Mouse (Mus musculus) ES-E14 (cell line): ENCODE measurements at regions not wholly inside any gene's neighbourhood (a gene's known extent, or its start where the extent isn't known, plus 50 kb on each side); places are given as distances from the start of the nearest gene placed in this dataset.

Experiments
- DNase-seq: peaks from one replicate; pipeline ENCODE4 v3.0.0-alpha.2; 2013; ENCODE audit warnings: low read depth, low spot score
- H3K27ac ChIP-seq: 2 replicates; pipeline ENCODE4 v1.5.1; 2012; ENCODE audit warnings: low read depth, mild to moderate bottlenecking, low read length, moderate library complexity, mixed read lengths; ENCODE audit not compliant: poor library complexity, insufficient read depth, severe bottlenecking
- H3K36me3 ChIP-seq: 2 replicates; pipeline ENCODE4 v1.6.1; 2012; ENCODE audit warnings: mild to moderate bottlenecking, low read length, moderate library complexity, mixed read lengths; ENCODE audit not compliant: control insufficient read depth, poor library complexity, insufficient read depth, severe bottlenecking
- H3K4me1 ChIP-seq, 2 experiments: fragments of 150-350 bp in 1 of 2; sonication (generic) in 1 of 2; 2 replicates each; pipeline ENCODE4 v1.6.1; 2012; ENCODE audit warnings: low read length in 2 of 2, mild to moderate bottlenecking in 1 of 2, mixed read lengths in 1 of 2; ENCODE audit not compliant: control insufficient read depth in 2 of 2, insufficient read depth in 2 of 2, poor library complexity in 1 of 2
- H3K4me3 ChIP-seq, 2 experiments: fragments of 150-350 bp in 1 of 2; sonication (generic) in 1 of 2; 2 replicates each; pipeline ENCODE4 v1.5.1; 2012; ENCODE audit warnings: low read length in 2 of 2, low read depth in 1 of 2, mild to moderate bottlenecking in 1 of 2, mixed read lengths in 1 of 2; ENCODE audit not compliant: insufficient read depth in 1 of 2, poor library complexity in 1 of 2, severe bottlenecking in 1 of 2
- H3K9ac ChIP-seq: 2 replicates; pipeline ENCODE4 v1.6.1; 2012; ENCODE audit warnings: low read depth, mild to moderate bottlenecking, low read length, mixed read lengths; ENCODE audit not compliant: poor library complexity, insufficient read depth, severe bottlenecking
- H3K9me3 ChIP-seq: fragments of 150-350 bp; sonication (generic); 2 replicates; pipeline ENCODE4 v1.6.1; 2012; ENCODE audit warnings: low read depth, mild to moderate bottlenecking, low read length; ENCODE audit not compliant: control insufficient read depth, insufficient read depth
- CHD2 ChIP-seq: IDR thresholded peaks from 2 replicates; pipeline ENCODE4 v1.6.1; 2014; ENCODE audit warnings: mild to moderate bottlenecking, low read depth, low read length, inconsistent platforms
- HCFC1 ChIP-seq: IDR thresholded peaks from 2 replicates; pipeline ENCODE4 v1.6.1; 2012; ENCODE audit warnings: low read length, inconsistent platforms, borderline replicate concordance; ENCODE audit not compliant: insufficient read depth
- MAFK ChIP-seq: IDR thresholded peaks from 2 replicates; pipeline ENCODE4 v1.6.1; 2014; ENCODE audit warnings: mild to moderate bottlenecking, low read depth, low read length, inconsistent platforms; ENCODE audit not compliant: insufficient read depth
- ZC3H11A ChIP-seq: IDR thresholded peaks from 2 replicates; pipeline ENCODE4 v1.6.1; 2012; ENCODE audit warnings: low read depth, mild to moderate bottlenecking, inconsistent platforms, low read length, borderline replicate concordance
- ZNF384 ChIP-seq: IDR thresholded peaks from 2 replicates; pipeline ENCODE4 v1.6.1; 2012; ENCODE audit warnings: low read depth, low read length, inconsistent platforms
- in situ Hi-C, 2 experiments: fragments of 600-800 bp; cut with MboI; formaldehyde crosslinking; loops; one replicate each; pipeline ENCODE4 v1.15.1; 2025; ENCODE audit warnings: low sequenced_read_pairs in 2 of 2, inconsistent platforms in 1 of 2; ENCODE audit not compliant: unreplicated experiment in 2 of 2

DNA sequence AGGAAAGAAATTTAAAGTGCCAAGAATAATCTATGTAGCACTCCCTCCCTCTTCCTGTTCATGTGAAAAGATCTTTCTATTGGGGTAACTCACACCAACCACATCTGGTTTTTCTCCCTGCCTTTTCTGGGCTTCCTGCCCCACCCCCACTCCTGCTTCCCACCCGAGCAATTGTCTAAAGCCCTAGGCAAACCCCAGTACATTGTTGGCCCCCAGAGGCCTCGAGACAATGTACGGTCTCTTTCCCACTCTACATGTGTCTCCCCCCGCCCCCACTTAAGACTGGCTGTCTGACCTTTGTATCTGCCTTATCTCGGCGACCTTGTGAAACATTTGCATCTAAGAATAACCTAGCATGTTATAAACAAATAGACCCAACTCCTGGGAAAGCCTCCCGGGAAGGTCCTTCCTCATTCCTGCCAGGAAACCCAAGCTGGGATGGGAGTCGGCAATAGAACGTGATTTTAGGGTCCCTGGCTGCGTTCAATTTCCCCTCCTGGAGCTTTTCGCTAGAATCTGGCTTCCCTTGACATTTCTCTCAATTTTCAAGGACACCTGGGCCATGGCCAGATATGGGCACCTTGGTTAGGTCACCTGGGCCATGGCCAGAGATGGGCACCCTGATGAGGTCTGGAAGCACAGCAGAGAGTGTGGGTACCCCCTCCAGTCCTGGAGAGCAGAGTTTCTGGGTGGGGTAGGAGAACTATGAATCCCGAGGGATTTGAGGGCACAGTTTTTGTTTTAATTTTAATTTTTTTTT is 97.9 kb upstream of the Map4k3 start:
- Histone ChIP-seq H3K9ac (no peak overlapping the region), H3K9me3 (no peaks in the 10 kb centered on the region), H3K36me3 (no peaks in the 10 kb centered on the region), H3K27ac (no peak overlapping the region), H3K4me1 (peaks cover 2 to 9% of the 10 kb centered on the region in 2 experiments; a peak in 3 of 4 replicates), H3K4me3 (no peak overlapping the region)
- no peak for DNase-seq
- in situ Hi-C loops = no loop called here
- TF ChIP-seq HCFC1 (no peak), CHD2 (no peak), ZC3H11A (no peak), MAFK (no peak), ZNF384 (no peak)

DNA sequence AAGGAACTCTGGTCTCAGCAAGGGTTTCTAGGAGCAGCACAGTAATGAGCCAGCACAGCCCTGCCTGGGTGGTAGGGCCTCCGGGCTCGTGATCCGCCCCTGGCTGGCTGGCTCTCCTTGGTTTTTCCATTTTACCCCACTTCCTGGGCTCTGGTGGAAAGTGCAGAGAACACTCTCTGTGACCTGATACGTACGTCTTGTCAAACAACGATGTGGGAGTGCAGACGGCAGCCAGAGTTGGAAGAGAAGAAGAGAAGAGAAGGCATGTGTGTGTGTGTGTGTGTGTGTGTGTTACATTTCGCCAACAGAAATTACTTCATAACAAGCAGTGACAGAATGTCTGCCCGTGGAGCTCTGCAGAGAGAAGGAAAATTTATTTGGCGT is 97.2 kb upstream of the Map4k3 start:
- Histone ChIP-seq H3K9ac (no peak overlapping the region), H3K4me1 (peaks cover 2 to 9% of the 10 kb centered on the region in 2 experiments; a peak in 3 of 4 replicates), H3K36me3 (no peaks in the 10 kb centered on the region), H3K27ac (no peak overlapping the region), H3K4me3 (no peak overlapping the region), H3K9me3 (no peaks in the 10 kb centered on the region)
- in situ Hi-C loops = no loop called here
- no peak for DNase-seq
- no peak for TF ChIP-seq ZC3H11A
- TF ChIP-seq CHD2 = no peak
- TF ChIP-seq MAFK = no peak
- no peak for TF ChIP-seq ZNF384
- no peak for TF ChIP-seq HCFC1

DNA sequence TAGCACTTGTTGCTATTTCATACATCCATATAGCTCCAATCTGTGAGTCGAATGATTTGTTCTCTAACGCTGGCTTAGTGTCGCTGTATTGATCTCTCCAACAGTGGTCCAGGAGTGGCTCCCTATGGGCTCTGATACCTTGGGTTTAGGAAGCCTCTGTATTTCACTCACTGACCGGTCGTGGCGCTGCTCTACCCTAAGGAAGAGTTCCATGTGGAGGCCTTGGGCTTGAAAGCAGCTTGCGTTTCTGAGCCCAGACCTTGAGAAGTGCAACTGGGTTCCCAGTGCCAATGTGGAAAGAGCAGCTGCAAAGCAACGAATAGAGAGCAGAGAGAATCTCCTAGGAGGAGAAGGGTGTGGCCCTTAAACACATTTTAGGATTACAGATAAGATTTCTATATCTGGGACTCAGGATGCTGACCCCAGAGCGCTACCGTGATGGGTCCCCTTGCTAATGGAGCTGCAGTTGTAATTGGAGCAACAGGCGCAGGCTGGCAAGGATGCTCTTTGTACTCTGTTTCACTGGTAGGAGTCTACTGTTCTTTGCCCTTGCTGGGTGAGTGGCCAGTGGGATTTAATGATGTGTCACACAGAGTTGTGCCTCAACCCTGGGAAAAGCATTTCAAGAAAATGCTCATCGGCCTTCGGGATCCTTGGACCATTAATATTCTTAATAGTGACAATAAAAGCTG is 96.7 kb upstream of the Map4k3 start:
- TF ChIP-seq HCFC1 (no peak), MAFK (no peak)
- Histone ChIP-seq H3K9ac (no peak overlapping the region), H3K9me3 (no peaks in the 10 kb centered on the region), H3K27ac (no peak overlapping the region), H3K36me3 (no peaks in the 10 kb centered on the region), H3K4me3 (no peak overlapping the region), H3K4me1 (peaks cover 2 to 9% of the 10 kb centered on the region in 2 experiments; a peak in 3 of 4 replicates)
- DNase-seq = no peak
- in situ Hi-C loops = no loop called here

DNA sequence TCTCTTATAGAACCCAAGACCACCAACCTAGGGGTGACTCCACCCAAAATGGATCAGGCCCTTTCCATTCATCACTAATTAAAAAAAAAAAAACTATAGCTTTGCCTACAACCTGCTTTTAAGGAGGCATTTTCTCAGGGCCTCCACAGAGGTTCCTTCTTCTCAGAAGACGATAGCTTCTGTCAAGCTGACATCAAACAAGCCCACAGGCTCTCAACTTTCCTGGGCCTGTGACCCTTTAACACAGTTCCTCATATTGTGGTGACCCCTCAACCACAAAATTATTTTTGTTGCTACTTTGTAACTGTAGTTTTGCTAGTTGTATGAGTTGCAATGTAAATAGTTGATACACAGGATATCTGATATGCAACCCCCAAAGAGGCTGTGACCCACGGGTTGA is 96.0 kb upstream of the Map4k3 start:
- peaks cover 2 to 9% of the 10 kb centered on the region in 2 experiments; a peak in 3 of 4 replicates for H3K4me1 ChIP-seq
- no peaks in the 10 kb centered on the region for H3K36me3 ChIP-seq
- H3K9ac ChIP-seq = no peak overlapping the region
- H3K4me3 ChIP-seq = no peak overlapping the region
- H3K9me3 ChIP-seq = no peaks in the 10 kb centered on the region
- H3K27ac ChIP-seq = no peak overlapping the region
- in situ Hi-C loops = no loop called here
- TF ChIP-seq ZNF384 = no peak
- TF ChIP-seq CHD2 = no peak
- TF ChIP-seq ZC3H11A = no peak
- no peak for TF ChIP-seq HCFC1
- TF ChIP-seq MAFK = no peak
- DNase-seq = no peak
